Mouse (Mus musculus): ENCODE measurements around the gene Ccdc14. TPM values are rescaled to one million over a fixed set of nuclear protein-coding genes. Genes with fewer than 3 reads are reported as not detected.

The Ccdc14 gene
- polyA plus RNA-seq, 2 experiments = 6.4 to 9.1 TPM

DNA sequence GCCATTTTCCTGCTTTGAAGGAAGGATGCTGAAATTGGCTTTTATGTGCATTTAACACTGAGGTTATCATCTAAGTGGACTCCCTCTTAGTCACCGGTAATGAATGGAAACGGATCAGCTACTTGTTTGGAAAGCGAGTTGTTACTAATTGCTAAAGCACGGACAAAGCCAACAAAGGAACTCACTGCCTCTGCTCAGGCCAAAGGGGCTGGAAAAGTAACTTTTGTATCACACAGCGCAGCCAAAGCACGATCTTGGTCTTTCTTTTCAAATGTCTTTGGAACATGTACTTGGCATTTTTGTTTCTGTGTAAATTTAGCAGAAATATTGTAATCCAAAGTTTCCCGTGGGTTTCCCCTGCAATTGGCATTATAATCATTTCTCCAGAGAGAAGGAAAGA, 18.4 kb upstream of the Ccdc14 start:
- no peaks in the 10 kb centered on the region for H3K9me3 ChIP-seq (ENCODE audit: control insufficient read depth, low read length)
- peaks cover 31% of the 10 kb centered on the region for H3K27me3 ChIP-seq (ENCODE audit: control insufficient read depth, insufficient read depth, low read length)
- H3K9ac ChIP-seq (ENCODE audit: low read depth, low read length, severe bottlenecking) = no peak overlapping the region
- H3K36me3 ChIP-seq (ENCODE audit: control insufficient read depth, insufficient read depth, low read length) = no peaks in the 10 kb centered on the region
- WGBS = 74% methylated on average over 7 of the region's 7 CpGs
- TF ChIP-seq POLR2A (IDR thresholded peaks at IDR 0.05; ENCODE audit: borderline replicate concordance, extremely low read depth, insufficient read depth, insufficient read length) = no peak
- H3K4me2 ChIP-seq (replicated peaks; ENCODE audit: low read depth, low read length, severe bottlenecking) = no peak overlapping the region
- no peak overlapping the region for H3K4me3 ChIP-seq (replicated peaks; ENCODE audit: low read length)
- ATAC-seq (ENCODE audit: low FRiP score, low read depth) = no peak
- no peak for DNase-seq (ENCODE audit: low spot score)
- peaks cover 8% of the 10 kb centered on the region for H3K4me1 ChIP-seq (ENCODE audit: control insufficient read depth, insufficient read depth, low read length)
- H3K27ac ChIP-seq (replicated peaks; ENCODE audit: low read depth, low read length) = no peak overlapping the region

DNA sequence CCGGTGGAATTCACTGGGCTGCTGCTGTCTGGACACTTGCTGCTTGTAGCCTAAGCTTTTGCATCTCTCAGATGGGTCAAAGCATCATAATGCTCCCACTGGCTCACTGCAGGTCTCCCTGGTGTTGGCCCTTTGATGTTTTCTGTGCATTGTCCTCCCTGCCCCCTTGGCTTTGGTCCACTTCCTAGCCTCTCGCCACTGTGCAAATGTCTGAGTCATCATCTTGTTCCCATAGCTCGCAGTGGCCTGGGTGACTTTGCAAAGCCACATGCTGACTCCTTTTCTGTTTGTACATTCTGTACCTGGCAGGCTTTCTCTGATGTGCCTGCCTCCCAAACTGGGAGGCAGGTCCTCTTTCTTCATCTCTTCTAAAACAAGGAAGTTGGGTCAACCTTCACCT, 17.6 kb upstream of the Ccdc14 start:
- 66% methylated on average over 3 of the region's 3 CpGs for WGBS
- no peak for TF ChIP-seq POLR2A (IDR thresholded peaks at IDR 0.05; ENCODE audit: borderline replicate concordance, extremely low read depth, insufficient read depth, insufficient read length)
- no peak overlapping the region for H3K4me3 ChIP-seq (replicated peaks; ENCODE audit: low read length)

DNA sequence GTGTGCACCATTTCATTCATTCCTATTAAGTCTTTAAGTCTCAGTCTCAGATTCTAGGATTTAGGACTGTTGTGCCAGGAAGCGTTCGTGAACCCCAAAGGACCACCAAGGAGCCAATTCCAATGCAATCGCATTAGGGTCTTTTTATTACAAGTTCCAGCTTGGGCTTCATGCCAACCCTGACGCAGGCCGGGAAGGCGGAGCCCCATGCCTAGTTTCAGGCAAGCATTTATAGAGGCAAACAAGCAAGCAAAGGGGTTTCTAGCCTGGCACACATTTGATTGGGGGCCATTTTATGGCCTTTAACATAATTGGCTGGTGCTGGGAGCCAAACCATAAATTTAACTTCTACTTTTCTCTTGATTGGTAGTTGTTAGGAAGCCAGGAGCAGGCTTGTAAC, 16.1 kb upstream of the Ccdc14 start:
- 30% methylated on average over 6 of the region's 6 CpGs for WGBS
- no peak overlapping the region for H3K27ac ChIP-seq (replicated peaks; ENCODE audit: low read depth, low read length)
- ATAC-seq (ENCODE audit: low FRiP score, low read depth) (0 out of 2 replicates have a peak, but pooled peaks have one; percentile 30), DNase-seq (ENCODE audit: low spot score) (peak; percentile 25)
- peaks cover 11% of the 10 kb centered on the region for H3K27me3 ChIP-seq (ENCODE audit: control insufficient read depth, insufficient read depth, low read length)
- H3K4me3 ChIP-seq (replicated peaks; ENCODE audit: low read length) = no peak overlapping the region
- H3K36me3 ChIP-seq (ENCODE audit: control insufficient read depth, insufficient read depth, low read length) = no peaks in the 10 kb centered on the region
- no peaks in the 10 kb centered on the region for H3K9me3 ChIP-seq (ENCODE audit: control insufficient read depth, low read length)
- H3K4me1 ChIP-seq (ENCODE audit: control insufficient read depth, insufficient read depth, low read length) = peaks cover 8% of the 10 kb centered on the region
- H3K4me2 ChIP-seq (replicated peaks; ENCODE audit: low read depth, low read length, severe bottlenecking) = no peak overlapping the region
- TF ChIP-seq POLR2A (IDR thresholded peaks at IDR 0.05; ENCODE audit: borderline replicate concordance, extremely low read depth, insufficient read depth, insufficient read length) = no peak
- H3K9ac ChIP-seq (ENCODE audit: low read depth, low read length, severe bottlenecking) = no peak overlapping the region

More for the DNA sequence above, 17.6 kb upstream of the Ccdc14 start:
- ATAC-seq (ENCODE audit: low FRiP score, low read depth) (no peak), DNase-seq (ENCODE audit: low spot score) (no peak)
- H3K27me3 ChIP-seq (ENCODE audit: control insufficient read depth, insufficient read depth, low read length) = peaks cover 26% of the 10 kb centered on the region
- H3K36me3 ChIP-seq (ENCODE audit: control insufficient read depth, insufficient read depth, low read length) = no peaks in the 10 kb centered on the region
- peaks cover 8% of the 10 kb centered on the region for H3K4me1 ChIP-seq (ENCODE audit: control insufficient read depth, insufficient read depth, low read length)
- H3K4me2 ChIP-seq (replicated peaks; ENCODE audit: low read depth, low read length, severe bottlenecking) = no peak overlapping the region
- no peak overlapping the region for H3K27ac ChIP-seq (replicated peaks; ENCODE audit: low read depth, low read length)
- H3K9ac ChIP-seq (ENCODE audit: low read depth, low read length, severe bottlenecking) = no peak overlapping the region
- H3K9me3 ChIP-seq (ENCODE audit: control insufficient read depth, low read length) = no peaks in the 10 kb centered on the region

DNA sequence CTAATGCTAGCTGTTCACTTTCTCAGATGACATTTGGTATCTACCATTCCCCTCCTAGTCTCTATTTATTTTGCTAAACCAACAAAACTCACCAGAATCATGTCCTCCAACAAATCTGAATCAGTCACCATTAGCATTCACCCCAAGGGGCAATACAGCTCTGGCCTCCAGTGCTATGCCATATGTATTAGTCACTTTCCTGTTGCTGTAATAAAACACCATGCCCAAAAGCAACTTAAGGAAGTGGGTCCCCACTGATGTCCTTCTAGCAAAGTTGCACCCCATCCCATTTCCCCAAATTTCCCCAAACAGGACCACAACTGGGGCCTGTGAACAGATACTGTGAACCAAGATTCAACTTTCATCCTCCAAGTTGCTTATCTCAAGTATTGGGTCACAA, 8.6 kb upstream of the Ccdc14 start:
- H3K27ac ChIP-seq (replicated peaks; ENCODE audit: low read depth, low read length) = no peak overlapping the region
- H3K9ac ChIP-seq (ENCODE audit: low read depth, low read length, severe bottlenecking) = no peak overlapping the region
- 0 out of 2 replicates have a peak, but pooled peaks cover 3% of the 10 kb centered on the region for H3K27me3 ChIP-seq (ENCODE audit: control insufficient read depth, insufficient read depth, low read length)
- ATAC-seq (ENCODE audit: low FRiP score, low read depth) = no peak
- H3K9me3 ChIP-seq (ENCODE audit: control insufficient read depth, low read length) = no peaks in the 10 kb centered on the region
- no peak for TF ChIP-seq POLR2A (IDR thresholded peaks at IDR 0.05; ENCODE audit: borderline replicate concordance, extremely low read depth, insufficient read depth, insufficient read length)
- no peaks in the 10 kb centered on the region for H3K4me1 ChIP-seq (ENCODE audit: control insufficient read depth, insufficient read depth, low read length)
- no peak for DNase-seq (ENCODE audit: low spot score)
- H3K4me2 ChIP-seq (replicated peaks; ENCODE audit: low read depth, low read length, severe bottlenecking) = no peak overlapping the region
- H3K4me3 ChIP-seq (replicated peaks; ENCODE audit: low read length) = no peak overlapping the region
- no peaks in the 10 kb centered on the region for H3K36me3 ChIP-seq (ENCODE audit: control insufficient read depth, insufficient read depth, low read length)

DNA sequence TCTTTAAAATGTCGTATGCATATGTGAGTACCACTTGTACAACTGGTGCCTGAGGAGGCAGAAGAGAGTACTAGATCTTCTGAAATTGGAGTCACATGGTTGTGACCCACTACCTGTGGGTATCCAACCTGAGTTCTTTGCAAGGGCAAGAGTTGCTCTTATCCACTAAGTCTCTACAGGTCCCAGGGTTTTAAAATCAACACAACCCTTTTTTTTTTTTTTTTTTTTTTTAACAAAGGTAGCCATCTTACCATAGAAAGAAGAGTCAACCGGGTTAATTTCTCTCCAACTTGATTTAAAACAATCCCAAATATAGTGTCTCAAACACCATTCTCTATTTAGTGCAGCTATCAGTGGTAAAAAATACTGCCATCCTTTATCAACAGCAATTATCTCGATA, 537 bp upstream of the Ccdc14 start:
- Histone ChIP-seq H3K4me2 (replicated peaks; ENCODE audit: low read depth, low read length, severe bottlenecking) (peak overlapping the region; percentile 66; the same call in 1 of the 2 replicates), H3K27ac (replicated peaks; ENCODE audit: low read depth, low read length) (no peak overlapping the region)

DNA sequence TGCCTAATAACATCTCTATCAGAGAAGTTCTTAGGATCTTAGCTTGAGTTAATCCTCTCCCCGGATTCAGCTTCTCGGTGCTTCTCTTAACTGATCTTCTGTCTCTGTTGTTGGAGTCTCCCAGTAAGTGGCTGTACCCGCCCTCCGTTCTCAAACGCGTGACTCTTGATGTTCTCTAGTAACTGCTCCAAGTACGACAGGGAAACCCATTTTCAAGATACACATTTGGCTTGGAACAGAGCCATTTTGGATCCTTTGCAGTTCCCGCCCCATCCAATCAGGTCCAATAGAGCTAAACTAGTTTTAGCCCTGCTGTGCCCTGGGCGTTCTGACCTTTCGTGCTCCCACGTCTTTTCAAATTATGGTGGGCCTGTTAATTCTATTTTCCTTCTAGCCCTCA, 740 bp downstream of the Ccdc14 start:
- ATAC-seq (ENCODE audit: low FRiP score, low read depth) (no peak), DNase-seq (ENCODE audit: low spot score) (no peak)
- WGBS = 9% methylated on average over 11 of the region's 11 CpGs
- H3K9ac ChIP-seq (ENCODE audit: low read depth, low read length, severe bottlenecking) = peak overlapping the region; percentile 73
- no peaks in the 10 kb centered on the region for H3K27me3 ChIP-seq (ENCODE audit: control insufficient read depth, insufficient read depth, low read length)
- H3K27ac ChIP-seq (replicated peaks; ENCODE audit: low read depth, low read length) = no peak overlapping the region
- H3K4me1 ChIP-seq (ENCODE audit: control insufficient read depth, insufficient read depth, low read length) = peaks cover 8% of the 10 kb centered on the region; the same call in 1 of the 2 replicates
- TF ChIP-seq POLR2A (IDR thresholded peaks at IDR 0.05; ENCODE audit: borderline replicate concordance, extremely low read depth, insufficient read depth, insufficient read length) = no peak
- peak overlapping the region; percentile 62 for H3K4me3 ChIP-seq (replicated peaks; ENCODE audit: low read length)
- H3K4me2 ChIP-seq (replicated peaks; ENCODE audit: low read depth, low read length, severe bottlenecking) = peak overlapping the region; percentile 66
- peaks cover 2% of the 10 kb centered on the region; the same call in 1 of the 2 replicates for H3K36me3 ChIP-seq (ENCODE audit: control insufficient read depth, insufficient read depth, low read length)
- H3K9me3 ChIP-seq (ENCODE audit: control insufficient read depth, low read length) = no peaks in the 10 kb centered on the region

More for the DNA sequence above, 537 bp upstream of the Ccdc14 start:
- Histone ChIP-seq H3K9me3 (ENCODE audit: control insufficient read depth, low read length) (no peaks in the 10 kb centered on the region), H3K4me3 (replicated peaks; ENCODE audit: low read length) (peak overlapping the region; percentile 62), H3K9ac (ENCODE audit: low read depth, low read length, severe bottlenecking) (no peak overlapping the region), H3K27me3 (ENCODE audit: control insufficient read depth, insufficient read depth, low read length) (no peaks in the 10 kb centered on the region), H3K4me1 (ENCODE audit: control insufficient read depth, insufficient read depth, low read length) (peaks cover 8% of the 10 kb centered on the region; the same call in 1 of the 2 replicates), H3K36me3 (ENCODE audit: control insufficient read depth, insufficient read depth, low read length) (no peaks in the 10 kb centered on the region)
- 78% methylated on average over 3 of the region's 3 CpGs for WGBS
- DNase-seq (ENCODE audit: low spot score) (no peak), ATAC-seq (ENCODE audit: low FRiP score, low read depth) (no peak)
- no peak for TF ChIP-seq POLR2A (IDR thresholded peaks at IDR 0.05; ENCODE audit: borderline replicate concordance, extremely low read depth, insufficient read depth, insufficient read length)

Data from limb, embryonic 14.5 days (tissue).